Mouse (Mus musculus): ENCODE measurements around the gene Spsb1.

- TF ChIP-seq CTCF (IDR thresholded peaks at IDR 0.05; ENCODE audit: insufficient read depth, low read length): no peak
- no peak for TF ChIP-seq POLR2A (IDR thresholded peaks at IDR 0.05; ENCODE audit: borderline replicate concordance, extremely low read depth, low read depth, low read length)
Observed at GRCm38 (mm10) chr4:149908923-149909322, 45.9 kb downstream of the Spsb1 start.

All from lung, adult 2 months (tissue).